Mouse (Mus musculus) cerebellum, adult 2 months (tissue): ENCODE data around the gene Nfatc4. TPM values are rescaled to one million over a fixed set of nuclear protein-coding genes. Genes with fewer than 3 reads are reported as not detected.

ENCODE experiments used
- DNase-seq, 2 experiments: peaks; one replicate each; pipeline ENCODE4 v3.0.0; 2021
- H3K27ac ChIP-seq: fragments of 200-500 bp; 2 replicates; pipeline ENCODE4 v1.5.1; 2012; ENCODE audit warnings: low read length, control low read depth, inconsistent platforms; ENCODE audit not compliant: insufficient read depth
- H3K27me3 ChIP-seq: fragments of 200-500 bp; 2 replicates; pipeline ENCODE4 v1.6.1; 2012; ENCODE audit warnings: inconsistent platforms, mild to moderate bottlenecking, low read length, moderate library complexity; ENCODE audit not compliant: control insufficient read depth, insufficient read depth
- H3K4me1 ChIP-seq: fragments of 200-500 bp; 2 replicates; pipeline ENCODE4 v1.6.1; 2011; ENCODE audit warnings: low read length; ENCODE audit not compliant: control insufficient read depth, insufficient read depth
- H3K4me3 ChIP-seq: fragments of 200-500 bp; replicated peaks from 2 replicates; pipeline ENCODE3; 2011; ENCODE audit warnings: mild to moderate bottlenecking, low read depth, low read length, control low read depth; ENCODE audit not compliant: insufficient read depth
- CTCF ChIP-seq: fragments of 200-500 bp; IDR thresholded peaks from 2 replicates; pipeline ENCODE4 v1.5.1; 2011; ENCODE audit warnings: low read depth, mild to moderate bottlenecking, control low read depth, low read length, moderate library complexity, borderline replicate concordance; ENCODE audit not compliant: insufficient read depth
- POLR2A ChIP-seq: fragments of 200-500 bp; IDR thresholded peaks from 2 replicates; pipeline ENCODE4 v1.6.1; 2011; ENCODE audit warnings: low read length, control low read depth, borderline replicate concordance; ENCODE audit not compliant: insufficient read depth
- WGBS: fragments of 180-500 bp; shearing (Covaris S2); methylation state at CpG from one replicate; pipeline ENCODE4 v1.1.7; 2018; 5-methylcytosine and 5-hydroxymethylcytosine counted together
- polyA plus RNA-seq: library from polyadenylated mRNA; depleted of rRNA; stranded (reverse); fragments of >200 nt; gene quantifications from 2 replicates; pipeline ENCODE4 v1.2.3, GENCODE M21; 2012

Gene Nfatc4
- polyA plus RNA-seq, 1 experiment, result 1.7 TPM

DNA sequence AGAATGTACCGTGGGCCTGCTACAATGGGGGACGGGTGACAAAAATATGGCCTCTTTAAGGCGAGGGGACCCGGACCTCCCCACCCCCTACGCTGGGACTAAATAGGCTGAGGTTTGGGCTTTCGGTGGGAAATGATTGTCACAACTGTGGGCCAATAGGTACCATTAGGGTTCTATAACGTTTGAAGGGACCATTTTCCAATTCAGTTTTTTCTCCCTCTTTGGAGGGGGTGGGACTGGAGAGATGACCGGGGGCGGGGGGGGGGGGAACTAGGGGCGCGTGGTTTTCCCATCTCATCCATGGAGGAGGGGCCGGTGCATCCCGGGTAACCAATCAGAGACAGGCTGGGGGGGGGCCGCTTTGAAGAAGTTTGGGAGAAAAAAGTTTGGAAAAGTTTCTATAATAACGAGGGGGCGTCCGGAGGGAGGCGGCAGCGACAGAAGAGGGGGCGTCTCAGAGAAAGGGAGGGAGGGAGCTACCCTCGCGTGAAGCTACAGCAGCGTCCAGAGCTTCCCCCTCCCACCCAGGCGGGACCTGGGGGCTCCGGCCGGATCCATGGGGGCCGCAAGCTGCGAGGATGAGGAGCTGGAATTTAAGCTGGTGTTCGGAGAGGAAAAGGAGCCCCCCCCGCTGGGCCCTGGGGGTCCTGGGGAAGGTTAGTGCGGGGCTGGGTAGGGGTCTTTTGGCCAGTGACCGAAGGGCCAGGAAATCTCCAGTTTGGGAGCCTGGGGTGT is 1.7 kb downstream of the Nfatc4 start:
- DNase-seq, result peak in 1 of 2 experiments; percentile 3
- no peak overlapping the region for H3K27ac ChIP-seq

GRCm38 (mm10) chr14:55825216-55826051 is 2.5 kb downstream of the Nfatc4 start:
- Histone ChIP-seq H3K27me3 (peaks cover 3% of the 10 kb centered on the region; the same call in 1 of the 2 replicates), H3K4me3 (no peak overlapping the region), H3K27ac (no peak overlapping the region), H3K4me1 (no peaks in the 10 kb centered on the region)
- peak in 1 of 2 experiments; percentile 10 for DNase-seq
- 2% methylated on average over 19 of the region's 37 CpGs for WGBS
- no peak for TF ChIP-seq CTCF
- TF ChIP-seq POLR2A, result no peak

More for the DNA sequence above, 1.7 kb downstream of the Nfatc4 start:
- 8% methylated on average over 32 of the region's 32 CpGs for WGBS
- H3K4me3 ChIP-seq, result no peak overlapping the region
- peaks cover 3% of the 10 kb centered on the region; the same call in 1 of the 2 replicates for H3K27me3 ChIP-seq
- no peak for TF ChIP-seq POLR2A
- TF ChIP-seq CTCF, result no peak
- H3K4me1 ChIP-seq, result no peaks in the 10 kb centered on the region

GRCm38 (mm10) chr14:55826142-55826541 is 3.2 kb downstream of the Nfatc4 start:
- WGBS, result 7% methylated on average over 15 of the region's 15 CpGs
- Histone ChIP-seq H3K27ac (no peak overlapping the region), H3K4me3 (peak overlapping the region; percentile 24), H3K27me3 (peaks cover 3% of the 10 kb centered on the region; the same call in 1 of the 2 replicates), H3K4me1 (no peaks in the 10 kb centered on the region)
- TF ChIP-seq CTCF (no peak), POLR2A (no peak)
- no peak for DNase-seq

DNA sequence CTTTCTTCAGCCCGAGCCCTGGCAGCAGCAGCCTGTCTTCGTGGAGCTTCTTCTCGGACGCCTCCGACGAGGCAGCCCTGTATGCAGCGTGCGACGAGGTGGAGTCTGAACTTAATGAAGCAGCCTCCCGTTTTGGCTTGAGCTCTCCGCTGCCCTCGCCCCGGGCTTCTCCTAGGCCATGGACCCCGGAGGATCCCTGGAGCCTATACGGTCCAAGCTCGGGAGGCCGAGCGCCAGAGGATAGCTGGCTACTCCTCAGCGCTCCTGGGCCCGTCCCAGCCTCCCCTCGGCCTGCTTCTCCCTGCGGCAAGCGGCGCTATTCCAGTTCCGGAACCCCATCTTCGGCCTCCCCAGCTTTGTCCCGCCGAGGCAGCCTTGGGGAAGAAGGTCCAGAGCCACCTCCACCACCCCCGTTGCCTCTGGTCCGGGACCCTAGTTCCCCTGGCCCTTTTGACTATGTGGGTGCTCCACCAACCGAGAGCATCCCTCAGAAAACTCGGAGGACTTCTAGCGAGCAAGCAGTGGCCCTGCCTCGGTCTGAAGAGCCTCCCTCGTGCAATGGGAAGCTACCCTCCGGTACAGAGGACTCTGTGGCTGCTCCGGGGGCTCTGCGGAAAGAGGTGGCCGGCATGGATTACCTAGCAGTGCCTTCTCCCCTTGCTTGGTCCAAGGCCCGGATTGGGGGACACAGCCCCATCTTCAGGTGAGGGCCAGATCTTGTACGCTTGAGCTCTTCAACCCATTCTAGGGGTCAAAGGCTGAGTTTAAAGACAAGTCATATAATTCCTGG is 3.8 kb downstream of the Nfatc4 start:
- peaks cover 3% of the 10 kb centered on the region; the same call in 1 of the 2 replicates for H3K27me3 ChIP-seq
- H3K4me3 ChIP-seq, result peak overlapping the region; percentile 24
- no peak overlapping the region for H3K27ac ChIP-seq
- 18% methylated on average over 41 of the region's 41 CpGs for WGBS
- peak in 1 of 2 experiments; percentile 30 for DNase-seq
- TF ChIP-seq CTCF (no peak), POLR2A (no peak)
- no peaks in the 10 kb centered on the region for H3K4me1 ChIP-seq

DNA sequence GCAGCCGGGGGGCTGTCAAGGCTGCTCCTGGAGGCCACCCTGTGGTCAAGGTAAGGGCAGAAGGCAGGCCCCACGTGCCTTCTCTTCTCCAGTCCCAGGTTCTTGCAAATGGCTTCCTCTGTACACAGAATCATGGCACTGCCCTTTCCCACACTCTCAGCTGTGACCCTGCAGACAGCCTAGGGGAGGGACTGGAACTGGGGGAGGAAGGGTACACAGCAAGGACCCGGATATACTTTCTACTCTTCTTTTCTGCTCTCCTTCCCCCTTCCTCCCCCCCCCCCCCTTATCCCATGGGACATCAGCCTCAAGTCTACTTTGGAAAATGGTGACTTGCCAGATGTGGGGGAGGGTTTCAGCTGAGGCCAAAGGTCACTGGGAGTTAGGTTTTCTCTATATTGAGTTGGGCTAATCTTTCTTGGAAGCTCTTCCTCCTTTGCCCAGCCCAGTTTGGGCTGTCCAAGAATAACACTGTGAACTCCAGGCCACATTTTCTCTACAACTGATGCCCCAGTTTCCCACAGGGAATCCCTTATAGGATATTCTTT is 5.8 kb downstream of the Nfatc4 start:
- 76% methylated on average over 3 of the region's 3 CpGs for WGBS
- H3K27me3 ChIP-seq, result peaks cover 3% of the 10 kb centered on the region; the same call in 1 of the 2 replicates
- no peak overlapping the region for H3K4me3 ChIP-seq
- no peak overlapping the region for H3K27ac ChIP-seq
- no peak for DNase-seq
- TF ChIP-seq CTCF, result no peak
- TF ChIP-seq POLR2A, result no peak
- H3K4me1 ChIP-seq, result no peaks in the 10 kb centered on the region

- Histone ChIP-seq H3K4me3 (no peak overlapping the region), H3K27me3 (peaks cover 3% of the 10 kb centered on the region; the same call in 1 of the 2 replicates), H3K4me1 (no peaks in the 10 kb centered on the region), H3K27ac (no peak overlapping the region)
- no peak for DNase-seq
- no peak for TF ChIP-seq CTCF
- no peak for TF ChIP-seq POLR2A
- WGBS, result 93% methylated on average over 16 of the region's 16 CpGs
Observed at GRCm38 (mm10) chr14:55829854-55830253, 6.9 kb downstream of the Nfatc4 start.

GRCm38 (mm10) chr14:55830331-55830730 is 7.4 kb downstream of the Nfatc4 start:
- Histone ChIP-seq H3K27ac (no peak overlapping the region), H3K4me3 (no peak overlapping the region), H3K4me1 (no peaks in the 10 kb centered on the region), H3K27me3 (peaks cover 3% of the 10 kb centered on the region; the same call in 1 of the 2 replicates)
- TF ChIP-seq CTCF, result no peak
- TF ChIP-seq POLR2A, result no peak
- 92% methylated on average over 4 of the region's 4 CpGs for WGBS
- DNase-seq, result no peak
